ENCODE assay signal across 19 mouse cellular contexts in the genomic region with DNA sequence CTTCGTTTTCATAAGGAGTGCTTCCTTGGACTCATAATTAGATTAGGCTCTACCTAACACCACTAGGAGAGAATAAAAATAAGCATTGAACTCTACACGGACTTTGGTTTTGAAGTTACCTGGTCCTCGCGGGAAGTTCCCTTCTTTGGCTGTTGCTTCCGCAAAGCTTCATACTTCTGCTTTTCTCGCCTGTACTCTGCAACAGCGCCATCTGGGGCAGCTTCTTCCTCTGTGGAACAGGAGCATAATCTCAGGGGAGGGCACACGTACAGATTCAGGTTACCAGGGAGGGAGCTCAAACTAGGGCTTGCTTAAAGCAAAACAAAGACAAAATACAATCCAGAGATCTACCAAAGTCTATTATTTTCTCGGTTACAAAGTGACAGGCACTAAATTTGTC.
DNase-seq lines count a peak whose midpoint lies in the region; ATAC-seq and TF ChIP-seq lines count a peak whose summit lies in the region.
"Had no signal": no experiment of that assay in that cellular context is flagged by ENCODE, and none has a peak within 500 bp of the region (broad histone marks: within the 10 kb centered on the region; RNA-seq: fewer than 3 reads in every experiment).

No protein-coding gene starts in this region.

- no peaks in the 10 kb centered on the region for H3K27me3 ChIP-seq in midbrain, embryonic 11.5 days (ENCODE audit: control insufficient read depth, insufficient read depth, low read length)
- no peaks in the 10 kb centered on the region for H3K27me3 ChIP-seq in midbrain, embryonic 15.5 days (replicated peaks)
- H3K27me3 ChIP-seq in CH12.LX (replicated peaks): no peaks in the 10 kb centered on the region
- H3K27me3 ChIP-seq in splenic B cell, adult 2 months (ENCODE audit: control insufficient read depth, insufficient read depth, low read length, poor library complexity, severe bottlenecking): no peaks in the 10 kb centered on the region
- no peaks in the 10 kb centered on the region for H3K27me3 ChIP-seq in forebrain, embryonic 13.5 days
- H3K27me3 ChIP-seq: embryonic facial prominence, embryonic 12.5 days; heart, embryonic 12.5 days; hindbrain, embryonic 15.5 days; limb, embryonic 12.5 days had no signal

- DNase-seq in midbrain, embryonic 11.5 days (ENCODE audit: low spot score, missing footprints): peak; percentile 8
- DNase-seq in CH12.LX (ENCODE audit: extremely low read depth): peak; percentile 39
- DNase-seq in R1 (ENCODE audit: low read depth, low spot score): peak; percentile 86
- peak; percentile 17 for DNase-seq in splenic B cell, adult 2 months (ENCODE audit: low read depth, low spot score)
- DNase-seq in right cerebral cortex, postnatal 4 days: no peak
- DNase-seq: cerebellum, adult 11-12 months; cerebellum, postnatal 36 days; forebrain, postnatal 0 days; heart, postnatal 36 days; kidney, adult 11 months; kidney, postnatal 14 days; thymus, postnatal 36 days had no signal

- dilution Hi-C loops in CH12.LX (cut with MboI; ENCODE audit: extremely low pct_ligation_motif_present, extremely low pct_unique_long_range_greater_than_20kb, low sequenced_read_pairs): no loop called here

- in situ Hi-C loops in CH12.LX (cut with MboI; ENCODE audit: low pct_ligation_motif_present, low pct_unique_long_range_greater_than_20kb, low sequenced_read_pairs): no loop called here

- no peak overlapping the region for H3K27ac ChIP-seq in midbrain, embryonic 11.5 days (ENCODE audit: low read depth, low read length)
- H3K27ac ChIP-seq in midbrain, embryonic 15.5 days: no peak overlapping the region
- H3K27ac ChIP-seq in CH12.LX (ENCODE audit: insufficient read depth, low read depth): no peak overlapping the region
- H3K27ac ChIP-seq in forebrain, embryonic 13.5 days: no peak overlapping the region
- H3K27ac ChIP-seq: embryonic facial prominence, embryonic 12.5 days; hindbrain, embryonic 15.5 days; limb, embryonic 12.5 days had no signal

- no peak for ATAC-seq in midbrain, embryonic 11.5 days (ENCODE audit: low FRiP score)
- ATAC-seq in midbrain, embryonic 15.5 days (replicated peaks): no peak
- ATAC-seq in forebrain, embryonic 13.5 days: no peak
- ATAC-seq: forebrain, postnatal 0 days; midbrain, embryonic 16.5 days had no signal

- no peak overlapping the region for H3K4me3 ChIP-seq in midbrain, embryonic 11.5 days (ENCODE audit: low read depth, low read length)
- no peak overlapping the region for H3K4me3 ChIP-seq in midbrain, embryonic 15.5 days
- H3K4me3 ChIP-seq in CH12.LX (replicated peaks in 1 of 3; ENCODE audit: low read depth in 2 of 3, low read length in 2 of 3, poor library complexity in 1 of 3): no peak overlapping the region
- no peak overlapping the region for H3K4me3 ChIP-seq in forebrain, embryonic 13.5 days
- H3K4me3 ChIP-seq: embryonic facial prominence, embryonic 12.5 days; heart, embryonic 12.5 days; hindbrain, embryonic 15.5 days; limb, embryonic 12.5 days had no signal

- TF ChIP-seq EP300 in CH12.LX (IDR thresholded peaks at IDR 0.05; ENCODE audit: low read length): no peak

- no peak overlapping the region for H3K9ac ChIP-seq in midbrain, embryonic 11.5 days (ENCODE audit: low read length)
- H3K9ac ChIP-seq in midbrain, embryonic 15.5 days: no peak overlapping the region
- H3K9ac ChIP-seq in CH12.LX (ENCODE audit: insufficient read depth, low read depth): no peak overlapping the region
- H3K9ac ChIP-seq in forebrain, embryonic 13.5 days: no peak overlapping the region
- H3K9ac ChIP-seq: embryonic facial prominence, embryonic 12.5 days; forebrain, postnatal 0 days; heart, embryonic 12.5 days; hindbrain, embryonic 15.5 days; limb, embryonic 12.5 days had no signal

- H3K36me3 ChIP-seq in midbrain, embryonic 11.5 days (ENCODE audit: control insufficient read depth, insufficient read depth, low read length): no peaks in the 10 kb centered on the region
- no peaks in the 10 kb centered on the region for H3K36me3 ChIP-seq in midbrain, embryonic 15.5 days (replicated peaks)
- H3K36me3 ChIP-seq in CH12.LX (replicated peaks in 1 of 2; ENCODE audit: control insufficient read depth in 1 of 2, insufficient read depth in 1 of 2, low read length in 1 of 2): peaks cover 15 to 33% of the 10 kb centered on the region in 2 experiments
- peaks cover 2% of the 10 kb centered on the region for H3K36me3 ChIP-seq in splenic B cell, adult 2 months (ENCODE audit: control insufficient read depth, insufficient read depth, low read length, poor library complexity, severe bottlenecking)
- peaks cover 15% of the 10 kb centered on the region; the same call in 1 of the 2 replicates for H3K36me3 ChIP-seq in forebrain, embryonic 13.5 days (ENCODE audit: poor library complexity, severe bottlenecking)

- H3K9me3 ChIP-seq in midbrain, embryonic 11.5 days (ENCODE audit: control insufficient read depth, low read length): no peaks in the 10 kb centered on the region
- no peaks in the 10 kb centered on the region for H3K9me3 ChIP-seq in midbrain, embryonic 15.5 days
- H3K9me3 ChIP-seq in CH12.LX (replicated peaks; ENCODE audit: low read length): peaks cover 2% of the 10 kb centered on the region
- no peaks in the 10 kb centered on the region for H3K9me3 ChIP-seq in forebrain, embryonic 13.5 days (replicated peaks)
- H3K9me3 ChIP-seq: embryonic facial prominence, embryonic 12.5 days; hindbrain, embryonic 15.5 days; limb, embryonic 12.5 days had no signal

- no peak for TF ChIP-seq CTCF in CH12.LX (conservative IDR thresholded peaks at IDR 0.05 in 1 of 2, IDR thresholded peaks at IDR 0.05 in 1 of 2; ENCODE audit: low read depth in 2 of 2, low read length in 2 of 2)

- H3K4me1 ChIP-seq in midbrain, embryonic 11.5 days (ENCODE audit: control insufficient read depth, insufficient read depth, low read length): no peaks in the 10 kb centered on the region
- H3K4me1 ChIP-seq in midbrain, embryonic 15.5 days: no peaks in the 10 kb centered on the region
- H3K4me1 ChIP-seq in CH12.LX (ENCODE audit: control insufficient read depth in 1 of 2, insufficient read depth in 2 of 2): no peaks in the 10 kb centered on the region
- no peaks in the 10 kb centered on the region for H3K4me1 ChIP-seq in forebrain, embryonic 13.5 days
- H3K4me1 ChIP-seq: embryonic facial prominence, embryonic 12.5 days; hindbrain, embryonic 15.5 days; limb, embryonic 12.5 days had no signal

- no peak for TF ChIP-seq POLR2A in CH12.LX (IDR thresholded peaks at IDR 0.05; ENCODE audit: low read depth, low read length)

- H3K79me2 ChIP-seq in CH12.LX (replicated peaks; ENCODE audit: control insufficient read depth, extremely low read depth, insufficient read depth, poor library complexity, severe bottlenecking): no peaks in the 10 kb centered on the region

- WGBS in midbrain, embryonic 11.5 days: 87% methylated on average over 9 of the region's 9 CpGs
- 95% methylated on average over 9 of the region's 9 CpGs for WGBS in midbrain, embryonic 15.5 days
- 96% methylated on average over 9 of the region's 9 CpGs for WGBS in forebrain, embryonic 13.5 days

- no peak overlapping the region for H3K4me2 ChIP-seq in midbrain, embryonic 11.5 days
- H3K4me2 ChIP-seq in midbrain, embryonic 15.5 days: no peak overlapping the region
- no peak overlapping the region for H3K4me2 ChIP-seq in CH12.LX (ENCODE audit: insufficient read depth, low read depth, poor library complexity, severe bottlenecking)
- no peak overlapping the region for H3K4me2 ChIP-seq in forebrain, embryonic 13.5 days
- H3K4me2 ChIP-seq: embryonic facial prominence, embryonic 12.5 days; heart, embryonic 12.5 days; hindbrain, embryonic 15.5 days; limb, embryonic 12.5 days had no signal

- TF ChIP-seq RAD21 in CH12.LX (IDR thresholded peaks at IDR 0.05; ENCODE audit: low read depth, low read length): no peak

TF ChIP-seq in CH12.LX, 34 proteins besides CTCF, POLR2A, EP300 and RAD21:
- TF ChIP-seq SMC3 (IDR thresholded peaks at IDR 0.05; ENCODE audit: low read depth, low read length): no peak
- TF ChIP-seq MEF2A (IDR thresholded peaks at IDR 0.05; ENCODE audit: borderline replicate concordance, low read depth, low read length): no peak
- TF ChIP-seq GABPA (IDR thresholded peaks at IDR 0.05; ENCODE audit: insufficient replicate concordance, low read depth, low read length): no peak
- no peak for TF ChIP-seq JUN (IDR thresholded peaks at IDR 0.05; ENCODE audit: insufficient read depth, low read depth, low read length)
- no peak for TF ChIP-seq ZNF384 (IDR thresholded peaks at IDR 0.05; ENCODE audit: low read depth, low read length)
- no peak for TF ChIP-seq IRF4 (IDR thresholded peaks at IDR 0.05; ENCODE audit: low read depth, low read length)
- TF ChIP-seq ELF1 (IDR thresholded peaks at IDR 0.05; ENCODE audit: low read depth, low read length): no peak
- no peak for TF ChIP-seq SIN3A (IDR thresholded peaks at IDR 0.05; ENCODE audit: low read length)
- no peak for TF ChIP-seq USF2 (conservative IDR thresholded peaks at IDR 0.05; ENCODE audit: low read depth, low read length)
- no peak for TF ChIP-seq NRF1 (IDR thresholded peaks at IDR 0.05; ENCODE audit: low read depth, low read length)
- no peak for TF ChIP-seq ETS1 (conservative IDR thresholded peaks at IDR 0.05; ENCODE audit: low read depth, low read length)
- no peak for TF ChIP-seq BHLHE40 (IDR thresholded peaks at IDR 0.05; ENCODE audit: low read depth, low read length)
- no peak for TF ChIP-seq CHD1 (IDR thresholded peaks at IDR 0.05; ENCODE audit: low read depth, low read length)
- no peak for TF ChIP-seq NELFE (IDR thresholded peaks at IDR 0.05; ENCODE audit: low read depth, low read length)
- no peak for TF ChIP-seq MXI1 (IDR thresholded peaks at IDR 0.05; ENCODE audit: low read depth, low read length)
- no peak for TF ChIP-seq USF1 (IDR thresholded peaks at IDR 0.05; ENCODE audit: low read depth, low read length)
- no peak for TF ChIP-seq TBP (conservative IDR thresholded peaks at IDR 0.05; ENCODE audit: low read depth, low read length)
- TF ChIP-seq MAFK (IDR thresholded peaks at IDR 0.05; ENCODE audit: insufficient replicate concordance, low read length): no peak
- TF ChIP-seq MYC (IDR thresholded peaks at IDR 0.05; ENCODE audit: low read depth, low read length): no peak
- TF ChIP-seq HCFC1 (IDR thresholded peaks at IDR 0.05; ENCODE audit: low read depth, low read length): no peak
